Mouse (Mus musculus) midbrain, embryonic 12.5 days (tissue): ENCODE measurements around the gene Otulin. TPM values are rescaled to one million over a fixed set of nuclear protein-coding genes. Genes with fewer than 3 reads are reported as not detected.

Experiments used
- ATAC-seq: fragments of 200-750 bp; cut with Nextera tagmentation; 2 replicates; pipeline ENCODE4 v1.8.0; 2017; ENCODE audit warnings: low read depth, moderate TSS enrichment, moderate library complexity; ENCODE audit not compliant: low FRiP score
- H3K27ac ChIP-seq: fragments of 300-500 bp; sonication (generic); replicated peaks from 2 replicates; pipeline ENCODE4 v1.5.1; 2016; ENCODE audit warnings: mild to moderate bottlenecking
- H3K27me3 ChIP-seq: fragments of 300-500 bp; sonication (generic); 2 replicates; pipeline ENCODE4 v1.6.1; 2016; ENCODE audit warnings: mild to moderate bottlenecking
- H3K36me3 ChIP-seq: fragments of 300-500 bp; sonication (generic); 2 replicates; pipeline ENCODE4 v1.6.1; 2016
- H3K4me1 ChIP-seq: fragments of 300-500 bp; sonication (generic); 2 replicates; pipeline ENCODE4 v1.6.1; 2016
- H3K4me2 ChIP-seq: fragments of 300-500 bp; sonication (generic); replicated peaks from 2 replicates; pipeline ENCODE4 v1.6.1; 2016; ENCODE audit warnings: mild to moderate bottlenecking, moderate library complexity
- H3K4me3 ChIP-seq: fragments of 300-500 bp; sonication (generic); 2 replicates; pipeline ENCODE4 v1.5.1; 2016; ENCODE audit warnings: mild to moderate bottlenecking
- H3K9ac ChIP-seq: fragments of 300-500 bp; sonication (generic); replicated peaks from 2 replicates; pipeline ENCODE4 v1.6.1; 2016; ENCODE audit warnings: mild to moderate bottlenecking, moderate library complexity
- H3K9me3 ChIP-seq: fragments of 300-500 bp; sonication (generic); 2 replicates; pipeline ENCODE4 v1.6.1; 2016; ENCODE audit warnings: mild to moderate bottlenecking
- WGBS: fragments of 180-500 bp; shearing (Covaris S2); methylation state at CpG from one replicate; pipeline ENCODE4 v1.1.7; 2016; 5-methylcytosine and 5-hydroxymethylcytosine counted together
- polyA plus RNA-seq: library from polyadenylated mRNA; unstranded; fragments of >200 nt; fragmentation: Nextera tagmentation; extraction: Ambion mirVana; gene quantifications from 2 replicates; pipeline ENCODE4 v1.2.1, GENCODE M21; 2016

Otulin gene
- polyA plus RNA-seq, 1 experiment from 2014 or later = 29.0 TPM

DNA sequence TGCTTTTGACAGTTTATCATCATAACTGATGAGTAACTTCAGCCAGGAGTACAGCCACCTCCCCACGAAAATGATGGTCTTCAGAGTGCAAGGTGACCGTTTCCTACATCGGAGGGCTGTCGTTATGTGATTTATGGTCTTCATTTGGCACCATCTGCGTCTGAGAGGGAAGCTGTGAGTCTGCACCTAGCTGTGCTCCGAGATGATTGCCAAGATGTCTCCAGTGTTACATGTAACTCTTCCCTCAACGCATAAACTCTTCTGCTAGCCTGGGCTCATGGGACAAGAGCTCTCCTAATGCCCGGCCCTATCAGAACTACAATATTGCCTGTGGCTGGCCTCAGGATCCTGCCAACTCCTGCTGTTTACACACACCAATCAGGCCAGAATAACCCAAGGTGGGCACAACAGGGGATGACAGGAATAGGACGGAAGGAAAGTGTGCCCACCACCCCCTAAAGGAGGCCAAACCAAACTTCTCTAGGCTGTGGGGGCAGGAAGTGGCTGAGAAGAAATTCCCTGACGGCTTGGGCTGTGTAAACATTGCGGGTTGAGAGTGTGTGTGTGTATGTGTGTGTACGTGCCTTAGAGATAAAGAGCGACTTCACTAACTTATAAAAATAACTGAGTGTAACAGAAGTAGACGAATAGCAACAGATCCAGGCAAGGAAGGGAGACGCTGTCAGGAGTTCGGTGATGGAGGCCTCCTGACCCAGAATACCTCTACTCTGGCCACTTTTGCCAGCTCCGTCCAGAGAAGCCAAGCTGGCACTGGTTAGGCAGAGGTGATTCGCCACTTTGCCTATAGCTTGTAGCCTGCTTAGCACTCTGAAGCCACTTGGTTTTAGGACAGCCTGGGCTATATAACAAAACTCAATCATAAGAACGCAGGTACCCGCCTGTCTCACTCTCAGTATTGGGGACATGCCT is 126.4 kb downstream of the Otulin start:
- H3K9ac ChIP-seq = no peak overlapping the region
- H3K4me1 ChIP-seq = 0 out of 2 replicates have a peak, but pooled peaks cover 2% of the 10 kb centered on the region
- 84% methylated on average over 20 of the region's 20 CpGs for WGBS
- H3K9me3 ChIP-seq = no peaks in the 10 kb centered on the region
- no peaks in the 10 kb centered on the region; the same call in 1 of the 2 replicates for H3K27me3 ChIP-seq
- ATAC-seq = no peak
- H3K36me3 ChIP-seq = no peaks in the 10 kb centered on the region
- no peak overlapping the region for H3K27ac ChIP-seq
- H3K4me2 ChIP-seq = no peak overlapping the region
- no peak overlapping the region for H3K4me3 ChIP-seq

DNA sequence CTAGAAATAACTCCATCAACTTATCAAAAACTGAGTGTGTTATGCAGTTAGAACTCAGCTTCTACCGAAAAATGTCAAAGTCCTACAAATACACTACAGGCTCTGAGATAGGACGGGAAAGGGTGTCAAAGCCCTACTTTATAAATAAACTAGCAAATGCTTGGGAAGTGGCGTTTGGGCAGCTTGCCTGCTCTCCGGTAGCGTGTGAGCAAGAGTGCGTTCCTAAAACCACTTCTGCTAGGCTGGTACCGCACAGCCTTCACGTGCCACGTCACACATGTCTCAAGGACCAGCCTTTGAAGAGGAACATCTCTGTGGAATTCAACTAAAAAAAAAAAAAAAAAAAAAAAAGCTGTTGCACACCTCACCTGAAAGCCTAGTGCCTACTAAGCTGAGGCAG is 127.3 kb downstream of the Otulin start:
- Histone ChIP-seq H3K27me3 (no peaks in the 10 kb centered on the region; the same call in 1 of the 2 replicates), H3K9me3 (no peaks in the 10 kb centered on the region), H3K9ac (no peak overlapping the region), H3K4me2 (no peak overlapping the region), H3K27ac (no peak overlapping the region), H3K36me3 (no peaks in the 10 kb centered on the region), H3K4me1 (0 out of 2 replicates have a peak, but pooled peaks cover 2% of the 10 kb centered on the region), H3K4me3 (no peak overlapping the region)
- 95% methylated on average over 9 of the region's 9 CpGs for WGBS
- ATAC-seq = no peak

DNA sequence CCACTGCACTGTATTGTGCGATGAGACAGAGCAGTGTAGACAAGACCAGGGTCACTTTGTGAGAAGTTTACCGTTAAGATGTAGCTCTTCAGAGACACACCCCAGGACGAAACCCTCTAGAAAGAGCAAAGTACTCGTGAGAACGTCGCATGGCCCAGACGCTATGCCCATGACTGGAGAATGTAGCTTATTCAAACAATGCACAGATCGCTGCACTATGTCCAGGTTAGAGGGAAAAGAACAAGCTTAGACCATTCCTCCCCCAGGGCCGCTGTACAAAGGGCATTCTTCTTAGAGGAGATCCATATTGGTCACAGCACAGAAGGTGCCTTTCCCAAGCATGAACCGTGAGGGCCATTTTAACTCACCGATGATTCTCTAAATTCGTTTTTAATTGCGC is 128.2 kb downstream of the Otulin start:
- H3K4me2 ChIP-seq = no peak overlapping the region
- no peaks in the 10 kb centered on the region for H3K9me3 ChIP-seq
- WGBS = 92% methylated on average over 13 of the region's 13 CpGs
- H3K9ac ChIP-seq = no peak overlapping the region
- no peaks in the 10 kb centered on the region; the same call in 1 of the 2 replicates for H3K27me3 ChIP-seq
- peaks cover 7% of the 10 kb centered on the region; the same call in 1 of the 2 replicates for H3K4me1 ChIP-seq
- no peak for ATAC-seq
- no peak overlapping the region for H3K4me3 ChIP-seq
- no peak overlapping the region for H3K27ac ChIP-seq
- H3K36me3 ChIP-seq = no peaks in the 10 kb centered on the region

DNA sequence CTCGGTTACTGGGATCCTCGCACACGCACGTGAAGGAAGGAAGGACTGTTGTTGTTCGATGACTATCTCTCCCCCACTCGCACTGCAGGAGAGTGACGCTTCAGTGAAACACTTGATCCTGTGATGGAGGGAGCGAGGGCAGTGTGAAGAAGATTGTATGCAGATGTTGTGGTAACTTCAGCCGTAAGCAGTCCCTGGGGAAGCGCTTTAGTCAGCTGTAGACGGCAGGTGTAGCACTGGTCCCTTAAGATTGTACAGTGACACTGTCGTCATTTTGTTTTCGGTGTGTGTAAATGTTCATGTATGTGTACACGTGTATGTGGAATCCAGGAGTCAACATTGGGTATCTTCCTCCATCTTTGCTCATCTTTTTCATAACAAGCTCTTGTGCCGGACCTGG is 130.1 kb downstream of the Otulin start:
- Histone ChIP-seq H3K27me3 (peaks cover 2% of the 10 kb centered on the region), H3K4me2 (no peak overlapping the region), H3K9me3 (no peaks in the 10 kb centered on the region), H3K4me1 (peaks cover 22% of the 10 kb centered on the region), H3K36me3 (no peaks in the 10 kb centered on the region), H3K4me3 (no peak overlapping the region), H3K9ac (no peak overlapping the region), H3K27ac (no peak overlapping the region)
- 84% methylated on average over 15 of the region's 15 CpGs for WGBS
- no peak for ATAC-seq

DNA sequence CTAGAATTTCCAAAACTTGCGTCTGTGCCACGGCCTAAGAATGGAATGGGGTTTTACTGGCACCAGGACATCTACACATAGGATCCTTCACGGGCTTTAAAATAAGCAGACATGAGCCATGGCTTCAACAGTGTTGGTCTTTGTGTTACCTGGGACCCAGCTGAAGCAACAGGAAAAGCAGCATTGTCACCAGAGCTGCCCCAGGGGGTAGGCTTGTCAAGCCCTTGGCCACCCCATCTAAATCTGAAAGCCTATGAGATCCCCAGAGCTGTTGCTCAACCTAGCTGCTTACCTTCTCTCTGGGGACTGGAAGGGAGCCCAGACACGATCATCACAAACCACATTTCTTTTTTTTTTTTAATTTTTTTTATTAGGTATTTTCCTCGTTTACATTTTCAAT is 132.4 kb downstream of the Otulin start:
- H3K36me3 ChIP-seq = no peaks in the 10 kb centered on the region
- no peak overlapping the region for H3K4me2 ChIP-seq
- no peaks in the 10 kb centered on the region for H3K9me3 ChIP-seq
- ATAC-seq = no peak
- no peak overlapping the region for H3K9ac ChIP-seq
- no peak overlapping the region for H3K4me3 ChIP-seq
- peaks cover 20% of the 10 kb centered on the region for H3K27me3 ChIP-seq
- 92% methylated on average over 5 of the region's 5 CpGs for WGBS
- peaks cover 31% of the 10 kb centered on the region for H3K4me1 ChIP-seq
- no peak overlapping the region for H3K27ac ChIP-seq

DNA sequence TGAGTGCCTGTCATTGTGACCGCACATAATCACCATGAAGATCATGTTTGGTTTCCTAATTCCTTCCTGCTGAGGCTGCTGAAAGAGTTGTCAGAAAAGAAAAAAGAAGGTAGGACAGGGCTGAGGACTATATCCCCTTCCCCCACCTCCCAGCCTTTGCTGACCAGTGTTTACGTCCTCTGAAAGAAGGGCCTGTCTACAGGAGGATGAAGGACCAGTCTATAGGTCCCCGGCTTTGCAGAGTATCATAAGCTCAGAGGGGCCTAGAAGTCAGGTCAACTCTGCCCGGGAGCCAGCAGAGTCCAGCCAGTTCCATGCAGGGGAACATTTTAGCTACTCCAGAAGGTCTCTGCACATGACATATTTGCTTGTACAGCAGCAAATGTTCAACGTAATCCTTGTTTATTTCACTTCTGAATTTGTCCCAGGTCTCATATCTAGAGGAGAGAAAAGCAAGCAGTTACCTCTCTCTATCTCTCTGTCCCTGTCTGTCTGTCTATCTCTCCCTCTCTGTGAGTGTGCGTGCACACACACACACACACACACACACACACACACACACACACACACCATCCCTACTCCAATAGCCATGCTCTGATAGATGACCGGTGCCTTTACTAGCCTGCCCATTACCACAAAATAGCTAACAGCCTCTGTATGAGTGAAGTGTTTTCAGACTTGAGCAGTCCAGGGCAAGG is 133.0 kb downstream of the Otulin start:
- Histone ChIP-seq H3K4me2 (no peak overlapping the region), H3K27ac (no peak overlapping the region), H3K27me3 (peaks cover 20% of the 10 kb centered on the region), H3K9ac (no peak overlapping the region), H3K4me1 (peaks cover 31% of the 10 kb centered on the region), H3K36me3 (no peaks in the 10 kb centered on the region), H3K4me3 (no peak overlapping the region), H3K9me3 (no peaks in the 10 kb centered on the region)
- WGBS = 57% methylated on average over 7 of the region's 7 CpGs
- peak; percentile 57; the same call in 1 of the 2 replicates for ATAC-seq

DNA sequence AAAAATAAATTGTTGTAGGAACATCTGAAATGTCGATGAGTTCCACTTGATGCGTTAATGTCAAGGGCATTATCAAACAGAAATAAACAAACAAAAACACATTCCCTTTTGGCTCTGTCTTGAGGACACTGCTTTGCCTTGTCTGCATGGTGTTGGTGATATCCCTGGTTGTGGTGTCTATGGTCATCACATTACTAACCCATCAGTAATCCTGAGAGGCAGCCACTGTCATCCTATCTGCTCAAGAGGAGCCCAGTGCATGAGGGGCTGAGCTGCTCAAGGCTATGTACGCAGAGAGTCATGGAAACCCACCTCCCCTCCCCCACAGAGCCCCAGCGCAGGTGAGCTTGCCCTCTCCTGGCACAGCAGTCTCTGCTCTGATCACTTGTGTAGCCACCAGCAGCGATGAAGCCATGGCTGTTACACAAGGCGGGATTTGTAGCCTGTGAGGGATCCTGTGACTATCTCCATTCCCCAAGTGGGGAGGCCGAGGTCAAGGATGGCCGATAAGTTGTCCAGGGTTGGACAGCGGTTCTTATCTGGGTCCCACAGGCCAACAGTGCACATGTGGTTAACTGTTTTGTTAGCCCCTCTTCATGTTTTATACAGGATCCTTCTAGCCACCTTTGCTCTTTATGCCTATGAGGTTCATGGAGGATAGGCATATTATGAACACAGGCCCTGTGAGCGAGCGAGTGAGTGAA is 133.7 kb downstream of the Otulin start:
- H3K4me2 ChIP-seq = no peak overlapping the region
- H3K36me3 ChIP-seq = no peaks in the 10 kb centered on the region
- H3K9ac ChIP-seq = no peak overlapping the region
- peaks cover 31% of the 10 kb centered on the region for H3K4me1 ChIP-seq
- ATAC-seq = peak; percentile 57; the same call in 1 of the 2 replicates
- 72% methylated on average over 11 of the region's 11 CpGs for WGBS
- H3K27me3 ChIP-seq = peaks cover 23% of the 10 kb centered on the region
- no peak overlapping the region for H3K4me3 ChIP-seq
- 0 out of 2 replicates have a peak overlapping the region, but pooled peaks have one; percentile 8 for H3K27ac ChIP-seq
- no peaks in the 10 kb centered on the region for H3K9me3 ChIP-seq

DNA sequence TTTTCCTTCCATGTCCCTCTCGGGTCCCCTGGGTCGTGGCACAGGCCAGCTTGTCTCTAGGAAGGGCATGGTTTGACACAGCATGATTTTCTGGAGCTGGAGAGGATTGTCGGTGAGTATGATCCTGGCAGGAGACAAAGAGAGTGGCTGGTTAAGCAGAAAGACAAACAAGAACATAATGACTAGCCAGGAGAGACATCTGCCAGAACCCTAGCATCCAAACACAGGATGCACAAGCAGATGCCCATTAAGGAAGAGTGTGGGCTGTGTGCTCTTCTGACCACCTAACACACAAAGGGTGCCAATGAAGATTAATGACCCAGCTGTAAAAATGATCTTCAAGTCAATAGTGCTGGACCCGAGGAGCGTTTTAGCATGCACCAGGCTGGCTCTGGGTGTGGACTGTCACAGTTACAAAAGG is 134.5 kb downstream of the Otulin start:
- Histone ChIP-seq H3K27ac (peak overlapping the region; percentile 6; the same call in 1 of the 2 replicates), H3K4me2 (no peak overlapping the region), H3K9me3 (no peaks in the 10 kb centered on the region), H3K36me3 (no peaks in the 10 kb centered on the region), H3K9ac (no peak overlapping the region), H3K27me3 (peaks cover 23% of the 10 kb centered on the region), H3K4me3 (no peak overlapping the region), H3K4me1 (peaks cover 31% of the 10 kb centered on the region)
- WGBS = 44% methylated on average over 5 of the region's 5 CpGs
- no peak for ATAC-seq

DNA sequence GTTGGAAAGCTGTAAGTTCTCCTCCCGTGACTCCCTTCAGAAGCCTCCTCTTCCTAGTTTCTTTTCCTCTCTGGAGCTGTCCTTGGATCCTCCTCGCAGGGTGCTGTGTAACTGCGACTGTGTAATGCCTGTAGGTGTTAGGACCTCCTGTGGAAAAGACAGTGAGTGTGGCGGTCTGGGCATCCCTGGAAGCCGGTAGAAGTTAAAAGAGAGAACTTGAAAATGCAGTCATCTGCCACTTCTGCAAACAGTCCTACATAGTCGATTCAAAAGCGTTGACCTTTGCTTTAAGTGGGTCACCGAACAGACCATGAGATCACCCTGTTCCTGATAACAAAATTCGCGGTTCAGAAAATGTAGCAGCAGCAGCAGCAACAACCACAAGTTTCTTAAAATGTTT is 137.0 kb downstream of the Otulin start:
- 34% methylated on average over 10 of the region's 10 CpGs for WGBS
- peaks cover 32% of the 10 kb centered on the region for H3K4me1 ChIP-seq
- H3K27me3 ChIP-seq = peaks cover 35% of the 10 kb centered on the region
- no peak overlapping the region for H3K9ac ChIP-seq
- ATAC-seq = no peak
- H3K36me3 ChIP-seq = no peaks in the 10 kb centered on the region
- no peak overlapping the region for H3K27ac ChIP-seq
- no peak overlapping the region for H3K4me2 ChIP-seq
- H3K4me3 ChIP-seq = no peak overlapping the region
- H3K9me3 ChIP-seq = no peaks in the 10 kb centered on the region

DNA sequence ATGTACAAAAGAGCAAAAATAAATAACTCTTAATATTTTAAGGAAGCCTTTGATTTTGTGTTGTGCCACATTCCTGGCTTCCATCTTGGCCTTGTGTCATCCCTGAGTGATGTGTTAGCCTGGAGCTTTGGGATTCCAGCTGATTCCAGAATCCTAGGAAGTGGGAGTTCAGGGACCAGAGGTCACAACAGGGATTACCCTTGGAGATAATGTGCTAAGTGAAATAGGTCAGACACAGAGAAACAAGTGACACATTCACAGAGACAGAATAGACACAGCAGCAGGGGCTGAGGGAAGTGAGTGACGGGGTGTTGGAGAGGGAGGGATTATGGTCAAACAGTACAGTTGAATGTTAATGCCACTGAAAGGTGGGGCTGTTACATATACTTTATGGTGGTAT is 137.8 kb downstream of the Otulin start:
- Histone ChIP-seq H3K4me3 (no peak overlapping the region), H3K4me2 (no peak overlapping the region), H3K9ac (no peak overlapping the region), H3K27ac (no peak overlapping the region), H3K9me3 (no peaks in the 10 kb centered on the region), H3K27me3 (peaks cover 39% of the 10 kb centered on the region), H3K36me3 (no peaks in the 10 kb centered on the region), H3K4me1 (peaks cover 37% of the 10 kb centered on the region)
- WGBS = 26% methylated on average over 1 of the region's 1 CpGs
- ATAC-seq = no peak
